Mouse (Mus musculus) cerebellum, adult 2 months (tissue): ENCODE data around the gene Gm13277.
A peak's percentile ranks its signal among the peaks of the same experiment; 100 is the strongest.

Experiments
- CTCF ChIP-seq: fragments of 200-500 bp; IDR thresholded peaks from 2 replicates; pipeline ENCODE4 v1.5.1; 2011; ENCODE audit warnings: low read depth, mild to moderate bottlenecking, control low read depth, low read length, moderate library complexity, borderline replicate concordance; ENCODE audit not compliant: insufficient read depth
- POLR2A ChIP-seq: fragments of 200-500 bp; IDR thresholded peaks from 2 replicates; pipeline ENCODE4 v1.6.1; 2011; ENCODE audit warnings: low read length, control low read depth, borderline replicate concordance; ENCODE audit not compliant: insufficient read depth

DNA sequence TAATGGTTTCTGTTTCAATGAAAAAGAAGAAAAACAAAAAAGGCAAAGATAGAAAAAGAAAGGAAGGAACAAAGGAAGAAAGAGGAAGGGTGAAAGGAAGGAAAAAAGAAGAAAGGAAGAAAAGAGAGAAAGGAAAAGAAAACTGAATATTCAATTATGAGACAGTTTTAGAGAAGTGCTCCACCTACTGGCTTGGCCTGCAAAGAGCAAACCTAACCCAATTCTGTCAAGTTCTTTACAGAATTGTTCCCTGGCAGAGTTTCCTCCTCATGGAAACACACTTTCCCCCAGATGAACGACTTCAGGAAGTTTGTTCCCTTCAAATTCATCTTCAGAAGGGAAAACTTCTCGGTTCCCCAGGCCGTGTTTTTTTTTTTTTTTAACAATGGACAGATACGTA lies 34.6 kb downstream of the Gm13277 start:
- 0 out of 2 replicates have a peak, but pooled peaks have one; percentile 18 for TF ChIP-seq CTCF
- TF ChIP-seq POLR2A: no peak
